Mouse (Mus musculus): ENCODE measurements around the gene Pcid2. TPM values are rescaled to one million over a fixed set of nuclear protein-coding genes. Genes with fewer than 3 reads are reported as not detected.

The Pcid2 gene
- polyA plus RNA-seq, 1 experiment from 2014 or later = 13.9 TPM

DNA sequence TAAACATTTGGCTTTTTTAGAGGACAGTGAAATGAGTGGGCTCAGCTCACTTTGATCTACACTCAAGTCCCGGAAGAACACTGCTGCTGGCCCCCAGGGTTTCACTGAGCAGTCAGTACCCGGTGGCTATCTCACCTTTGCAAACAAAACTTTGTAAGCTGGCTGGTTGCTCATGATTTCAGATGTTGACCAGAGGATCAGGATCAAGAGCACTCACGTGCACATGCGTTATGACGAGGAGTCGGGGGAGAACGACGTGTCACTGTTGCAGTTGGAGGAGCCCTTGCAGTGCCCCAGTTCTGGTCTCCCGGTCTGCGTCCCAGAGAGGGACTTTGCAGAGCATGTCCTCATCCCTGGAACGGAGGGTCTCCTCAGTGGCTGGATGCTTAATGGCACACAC lies 32.0 kb downstream of the Pcid2 start:
- Histone ChIP-seq H3K27ac (replicated peaks) (no peak overlapping the region), H3K9ac (ENCODE audit: low read length) (no peak overlapping the region), H3K4me3 (ENCODE audit: low read depth, low read length) (no peak overlapping the region), H3K4me2 (replicated peaks; ENCODE audit: low read depth) (no peak overlapping the region), H3K4me1 (replicated peaks; ENCODE audit: control insufficient read depth, insufficient read depth) (no peaks in the 10 kb centered on the region), H3K9me3 (ENCODE audit: control insufficient read depth, low read length) (no peaks in the 10 kb centered on the region), H3K36me3 (ENCODE audit: control insufficient read depth, insufficient read depth, low read length) (peaks cover 19% of the 10 kb centered on the region), H3K27me3 (ENCODE audit: control insufficient read depth, insufficient read depth, low read length) (no peaks in the 10 kb centered on the region)
- DNase-seq (ENCODE audit: low spot score) = peak; percentile 52
- ATAC-seq (ENCODE audit: low FRiP score, low TSS enrichment) = peak; percentile 79
- TF ChIP-seq CTCF (IDR thresholded peaks at IDR 0.05; ENCODE audit: low read depth) (no peak), EP300 (optimal IDR thresholded peaks at IDR 0.05) (no peak)
- WGBS = 65% methylated on average over 11 of the region's 11 CpGs

DNA sequence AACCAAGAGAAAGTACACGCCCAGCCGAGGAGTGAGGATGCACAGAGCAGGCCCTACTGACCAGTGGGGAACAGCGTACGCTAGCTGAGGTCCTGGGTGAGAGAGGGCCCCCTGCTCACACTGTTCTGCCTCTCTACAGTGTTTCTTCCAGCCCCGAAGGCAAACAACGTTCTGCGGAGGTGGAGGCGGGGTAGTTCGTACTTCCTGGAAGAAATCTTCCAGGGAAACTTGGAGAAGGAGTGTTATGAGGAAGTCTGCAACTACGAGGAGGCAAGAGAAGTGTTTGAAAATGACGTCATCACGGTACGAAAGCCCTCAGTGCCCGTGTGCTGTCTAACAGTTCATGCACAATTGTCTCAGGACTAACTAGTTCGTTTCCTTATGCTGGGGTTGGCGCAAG lies 42.1 kb downstream of the Pcid2 start:
- no peak overlapping the region for H3K9ac ChIP-seq (ENCODE audit: low read length)
- H3K4me1 ChIP-seq (replicated peaks; ENCODE audit: control insufficient read depth, insufficient read depth) = no peaks in the 10 kb centered on the region
- 48% methylated on average over 16 of the region's 16 CpGs for WGBS
- TF ChIP-seq EP300 (optimal IDR thresholded peaks at IDR 0.05) (no peak), CTCF (IDR thresholded peaks at IDR 0.05; ENCODE audit: low read depth) (no peak)
- no peaks in the 10 kb centered on the region for H3K9me3 ChIP-seq (ENCODE audit: control insufficient read depth, low read length)
- DNase-seq (ENCODE audit: low spot score) (peak; percentile 74), ATAC-seq (ENCODE audit: low FRiP score, low TSS enrichment) (peak; percentile 83)
- H3K4me3 ChIP-seq (ENCODE audit: low read depth, low read length) = no peak overlapping the region
- H3K27ac ChIP-seq (replicated peaks) = peak overlapping the region; percentile 63; the same call in 1 of the 2 replicates
- no peak overlapping the region for H3K4me2 ChIP-seq (replicated peaks; ENCODE audit: low read depth)
- H3K27me3 ChIP-seq (ENCODE audit: control insufficient read depth, insufficient read depth, low read length) = no peaks in the 10 kb centered on the region
- no peaks in the 10 kb centered on the region for H3K36me3 ChIP-seq (ENCODE audit: control insufficient read depth, insufficient read depth, low read length)

DNA sequence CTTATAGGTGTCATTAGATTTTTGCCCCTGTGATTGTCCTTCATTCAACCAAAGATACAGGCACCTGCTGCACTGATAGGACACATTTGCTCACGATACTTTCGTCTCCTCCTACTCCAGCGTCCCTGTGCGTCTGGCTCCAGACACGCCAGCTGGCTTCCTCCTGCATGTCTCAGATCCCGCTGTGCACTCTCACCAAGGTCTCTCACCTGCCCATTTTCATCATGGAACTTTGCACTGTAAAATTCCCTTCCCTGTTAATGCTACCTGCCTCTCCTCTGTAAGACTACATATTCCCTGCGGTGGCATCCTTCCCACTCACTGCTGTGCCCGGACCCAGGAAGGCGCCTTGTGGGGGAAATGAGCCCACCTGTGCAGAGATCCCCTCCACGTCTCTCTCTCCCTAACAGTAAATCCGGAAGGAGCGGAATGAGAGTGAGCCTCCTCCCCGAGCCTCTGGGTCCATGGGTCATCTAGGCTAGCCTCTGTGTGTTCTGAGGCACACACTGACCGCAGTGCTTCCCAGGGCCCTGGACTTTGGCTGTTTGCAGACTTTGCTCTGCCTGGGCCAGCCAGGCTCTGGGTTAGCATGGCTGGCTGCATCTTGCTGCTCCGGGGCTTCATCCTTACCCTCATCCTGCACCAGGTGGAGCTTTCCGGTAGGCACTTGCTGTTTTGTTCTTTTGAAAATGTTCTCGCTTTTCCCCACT lies 44.7 kb downstream of the Pcid2 start, which contains the start of gene Proz:
Gene Proz, plus strand, starts transcription at position 474 of the 710 bp plus-strand sequence.
- Histone ChIP-seq H3K27me3 (ENCODE audit: control insufficient read depth, insufficient read depth, low read length) (no peaks in the 10 kb centered on the region), H3K4me1 (replicated peaks; ENCODE audit: control insufficient read depth, insufficient read depth) (no peaks in the 10 kb centered on the region), H3K4me3 (ENCODE audit: low read depth, low read length) (no peak within 1 kb of the TSS), H3K9ac (ENCODE audit: low read length) (no peak within 1 kb of the TSS), H3K9me3 (ENCODE audit: control insufficient read depth, low read length) (no peaks in the 10 kb centered on the region), H3K36me3 (ENCODE audit: control insufficient read depth, insufficient read depth, low read length) (no peaks in the 10 kb centered on the region), H3K4me2 (replicated peaks; ENCODE audit: low read depth) (no peak within 1 kb of the TSS), H3K27ac (replicated peaks) (no peak within 1 kb of the TSS)
- ATAC-seq (ENCODE audit: low FRiP score, low TSS enrichment) (peak; percentile 83), DNase-seq (ENCODE audit: low spot score) (peak; percentile 73)
- 58% methylated on average over 17 of the region's 17 CpGs for WGBS
- no peak for TF ChIP-seq EP300 (optimal IDR thresholded peaks at IDR 0.05)
- TF ChIP-seq CTCF (IDR thresholded peaks at IDR 0.05; ENCODE audit: low read depth) = no peak

DNA sequence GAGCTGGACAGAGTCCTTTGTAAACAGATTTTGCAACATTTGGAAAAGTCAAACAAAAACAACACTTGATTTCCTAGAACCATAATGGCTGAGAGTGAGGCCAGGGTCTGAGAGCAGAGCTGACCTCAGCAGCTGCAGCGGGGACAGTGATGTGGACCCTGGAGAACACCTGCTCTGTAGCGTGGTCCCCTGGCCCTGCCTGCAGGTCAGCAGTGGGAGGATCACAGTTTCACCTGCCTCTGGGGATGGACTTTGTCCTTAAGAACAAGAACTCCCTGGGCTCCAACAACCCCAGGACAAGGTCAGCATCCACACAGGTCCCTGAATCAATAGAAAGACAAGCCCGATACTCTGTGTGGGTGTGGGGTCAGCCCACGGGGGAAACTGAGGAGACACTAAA lies 47.9 kb downstream of the Pcid2 start:
- TF ChIP-seq EP300 (optimal IDR thresholded peaks at IDR 0.05) (no peak), CTCF (IDR thresholded peaks at IDR 0.05; ENCODE audit: low read depth) (no peak)
- DNase-seq (ENCODE audit: low spot score) (no peak), ATAC-seq (ENCODE audit: low FRiP score, low TSS enrichment) (no peak)
- no peak overlapping the region for H3K27ac ChIP-seq (replicated peaks)
- no peaks in the 10 kb centered on the region for H3K9me3 ChIP-seq (ENCODE audit: control insufficient read depth, low read length)
- H3K4me3 ChIP-seq (ENCODE audit: low read depth, low read length) = no peak overlapping the region
- no peak overlapping the region for H3K9ac ChIP-seq (ENCODE audit: low read length)
- no peaks in the 10 kb centered on the region for H3K36me3 ChIP-seq (ENCODE audit: control insufficient read depth, insufficient read depth, low read length)
- no peaks in the 10 kb centered on the region for H3K4me1 ChIP-seq (replicated peaks; ENCODE audit: control insufficient read depth, insufficient read depth)
- no peaks in the 10 kb centered on the region for H3K27me3 ChIP-seq (ENCODE audit: control insufficient read depth, insufficient read depth, low read length)
- H3K4me2 ChIP-seq (replicated peaks; ENCODE audit: low read depth) = no peak overlapping the region
- 64% methylated on average over 4 of the region's 4 CpGs for WGBS

DNA sequence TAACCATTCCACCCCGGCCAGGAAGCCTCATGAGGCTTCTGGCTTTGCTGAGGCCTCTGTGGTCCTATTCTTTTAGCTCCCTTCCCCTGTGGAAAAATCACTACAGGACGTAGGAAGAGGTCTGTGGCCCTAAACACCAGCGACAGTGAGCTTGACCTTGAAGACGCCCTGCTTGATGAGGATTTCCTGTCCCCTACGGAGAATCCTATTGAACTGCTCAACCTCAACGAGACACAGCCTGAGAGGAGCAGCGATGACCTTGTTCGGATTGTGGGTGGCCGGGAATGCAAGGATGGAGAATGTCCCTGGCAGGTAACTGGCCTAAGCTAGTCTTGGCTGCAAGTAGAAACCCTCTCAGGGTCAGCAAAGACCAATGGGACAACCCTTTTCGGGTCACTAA lies 54.7 kb downstream of the Pcid2 start:
- H3K27me3 ChIP-seq (ENCODE audit: control insufficient read depth, insufficient read depth, low read length) = no peaks in the 10 kb centered on the region
- ATAC-seq (ENCODE audit: low FRiP score, low TSS enrichment) (no peak), DNase-seq (ENCODE audit: low spot score) (no peak)
- no peak overlapping the region for H3K4me3 ChIP-seq (ENCODE audit: low read depth, low read length)
- H3K9me3 ChIP-seq (ENCODE audit: control insufficient read depth, low read length) = no peaks in the 10 kb centered on the region
- TF ChIP-seq EP300 (optimal IDR thresholded peaks at IDR 0.05) (no peak), CTCF (IDR thresholded peaks at IDR 0.05; ENCODE audit: low read depth) (no peak)
- no peaks in the 10 kb centered on the region for H3K36me3 ChIP-seq (ENCODE audit: control insufficient read depth, insufficient read depth, low read length)
- no peak overlapping the region for H3K9ac ChIP-seq (ENCODE audit: low read length)
- WGBS = 81% methylated on average over 10 of the region's 10 CpGs
- no peak overlapping the region for H3K4me2 ChIP-seq (replicated peaks; ENCODE audit: low read depth)
- no peak overlapping the region for H3K27ac ChIP-seq (replicated peaks)
- H3K4me1 ChIP-seq (replicated peaks; ENCODE audit: control insufficient read depth, insufficient read depth) = no peaks in the 10 kb centered on the region

DNA sequence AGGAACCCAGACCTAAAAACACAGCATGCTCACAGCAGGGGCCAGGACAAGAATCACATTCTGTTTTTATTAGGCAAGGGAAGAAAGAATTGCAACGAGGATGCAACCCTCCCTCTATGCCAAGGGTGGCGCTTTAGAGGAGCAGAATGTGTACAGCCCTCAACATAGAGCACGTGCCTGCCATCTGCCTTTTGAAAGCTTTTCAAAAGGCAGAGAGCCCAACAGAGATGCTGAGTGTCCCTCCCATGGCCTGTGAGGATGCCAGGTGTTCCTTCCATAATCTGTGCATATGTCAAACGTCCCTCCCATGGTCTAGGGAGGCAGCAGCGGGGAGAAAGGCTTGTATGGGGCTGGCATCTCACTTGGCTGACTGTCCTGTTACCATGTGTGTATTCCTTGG lies 57.6 kb downstream of the Pcid2 start:
- no peak for DNase-seq (ENCODE audit: low spot score)
- Histone ChIP-seq H3K4me3 (ENCODE audit: low read depth, low read length) (no peak overlapping the region), H3K4me2 (replicated peaks; ENCODE audit: low read depth) (no peak overlapping the region), H3K4me1 (replicated peaks; ENCODE audit: control insufficient read depth, insufficient read depth) (no peaks in the 10 kb centered on the region), H3K36me3 (ENCODE audit: control insufficient read depth, insufficient read depth, low read length) (no peaks in the 10 kb centered on the region), H3K27me3 (ENCODE audit: control insufficient read depth, insufficient read depth, low read length) (no peaks in the 10 kb centered on the region), H3K27ac (replicated peaks) (no peak overlapping the region), H3K9me3 (ENCODE audit: control insufficient read depth, low read length) (no peaks in the 10 kb centered on the region), H3K9ac (ENCODE audit: low read length) (no peak overlapping the region)
- TF ChIP-seq CTCF (IDR thresholded peaks at IDR 0.05; ENCODE audit: low read depth) = no peak
- no peak for TF ChIP-seq EP300 (optimal IDR thresholded peaks at IDR 0.05)
- no peak for ATAC-seq (ENCODE audit: low FRiP score, low TSS enrichment)
- 58% methylated on average over 5 of the region's 5 CpGs for WGBS

All from stomach, postnatal 0 days (tissue).